Mouse (Mus musculus): ENCODE data around the gene Rpl3. TPM values are rescaled to one million over a fixed set of nuclear protein-coding genes. Genes with fewer than 3 reads are reported as not detected.

Rpl3 gene
- polyA plus RNA-seq, 1 experiment: 145 TPM

DNA sequence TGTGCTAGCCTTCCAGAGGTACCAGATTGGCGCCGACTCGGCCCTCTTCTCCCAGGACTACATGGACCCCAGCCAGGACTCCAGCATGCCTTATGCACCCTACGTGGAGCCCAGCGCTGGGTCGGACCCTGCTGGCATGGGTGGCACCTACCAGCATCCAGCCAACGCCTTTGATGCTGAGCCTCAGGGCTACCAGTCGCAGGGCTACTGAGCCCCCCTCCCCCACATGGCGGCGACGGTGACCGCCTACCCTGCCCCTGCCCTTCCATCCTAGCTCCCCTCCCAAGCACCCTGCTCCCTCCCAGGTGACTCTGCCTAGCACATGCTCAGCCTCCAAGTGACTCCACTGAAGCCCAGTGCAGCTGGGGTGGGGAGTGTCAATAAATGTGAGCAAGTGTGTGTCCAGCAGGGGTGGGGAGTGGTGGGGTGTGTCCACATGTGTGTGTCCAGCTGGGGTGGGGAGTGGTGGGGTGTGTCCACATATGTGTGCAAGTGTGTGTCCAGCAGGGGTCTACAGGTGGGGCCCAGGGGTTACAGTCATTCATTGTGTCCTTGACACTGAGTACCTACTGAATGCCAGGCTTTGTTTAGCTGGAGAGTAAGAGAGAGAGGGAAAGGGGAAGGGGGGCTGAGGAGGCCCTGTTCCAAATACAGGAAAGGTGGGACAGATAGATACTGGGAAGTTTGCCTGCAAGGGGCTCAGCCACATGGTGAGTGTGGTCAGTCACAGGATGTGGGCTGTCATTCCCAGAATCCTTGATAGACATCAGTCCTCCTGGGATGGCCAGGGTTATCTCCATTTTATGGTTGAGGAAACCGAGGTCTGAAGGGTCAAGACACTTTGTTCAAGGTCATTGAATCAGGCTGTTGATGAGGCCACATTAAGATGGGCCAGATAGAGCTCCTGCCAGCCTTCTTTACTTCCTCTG, 24.5 kb upstream of the Rpl3 start:
- no peaks in the 10 kb centered on the region for H3K27me3 ChIP-seq (replicated peaks)
- H3K4me1 ChIP-seq: peaks cover 93% of the 10 kb centered on the region
- peaks cover 5% of the 10 kb centered on the region; the same call in 1 of the 2 replicates for H3K9me3 ChIP-seq
- H3K4me3 ChIP-seq (replicated peaks): peak overlapping the region; percentile 71
- H3K36me3 ChIP-seq (replicated peaks; ENCODE audit: low read length): peaks cover 85% of the 10 kb centered on the region
- TF ChIP-seq GATA1 (IDR thresholded peaks at IDR 0.05; ENCODE audit: borderline replicate concordance, low read length): peak; percentile 31; the same call in 1 of the 3 replicates
- 0 out of 2 replicates have a peak, but pooled peaks have one; percentile 41 for TF ChIP-seq FLI1 (IDR thresholded peaks at IDR 0.05; ENCODE audit: low read length)

DNA sequence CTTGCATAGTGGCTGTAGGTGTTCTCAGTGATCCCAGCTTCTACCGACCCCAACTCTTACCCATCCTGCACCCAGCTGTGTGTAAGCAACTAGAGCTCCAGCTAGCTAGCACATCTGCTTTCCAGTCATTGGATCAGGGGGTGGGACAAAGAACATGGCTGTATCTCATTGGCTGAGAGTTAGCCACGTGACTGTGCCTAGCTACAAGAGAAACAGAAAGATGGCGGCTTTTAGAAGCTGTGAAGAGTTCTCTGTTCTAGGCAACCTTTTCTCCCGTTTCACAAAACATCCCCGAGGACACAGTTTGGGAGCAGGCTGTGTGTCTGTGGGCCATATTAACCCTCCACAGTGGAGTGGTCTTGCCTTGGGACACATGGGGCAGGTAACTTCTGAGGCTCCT, 23.6 kb upstream of the Rpl3 start:
- no peak overlapping the region for H3K4me3 ChIP-seq (replicated peaks)
- H3K4me1 ChIP-seq: peaks cover 100% of the 10 kb centered on the region
- H3K9me3 ChIP-seq: peaks cover 7% of the 10 kb centered on the region
- TF ChIP-seq FLI1 (IDR thresholded peaks at IDR 0.05; ENCODE audit: low read length) (no peak), GATA1 (IDR thresholded peaks at IDR 0.05; ENCODE audit: borderline replicate concordance, low read length) (no peak)
- H3K27me3 ChIP-seq (replicated peaks): no peaks in the 10 kb centered on the region
- peaks cover 90% of the 10 kb centered on the region for H3K36me3 ChIP-seq (replicated peaks; ENCODE audit: low read length)

DNA sequence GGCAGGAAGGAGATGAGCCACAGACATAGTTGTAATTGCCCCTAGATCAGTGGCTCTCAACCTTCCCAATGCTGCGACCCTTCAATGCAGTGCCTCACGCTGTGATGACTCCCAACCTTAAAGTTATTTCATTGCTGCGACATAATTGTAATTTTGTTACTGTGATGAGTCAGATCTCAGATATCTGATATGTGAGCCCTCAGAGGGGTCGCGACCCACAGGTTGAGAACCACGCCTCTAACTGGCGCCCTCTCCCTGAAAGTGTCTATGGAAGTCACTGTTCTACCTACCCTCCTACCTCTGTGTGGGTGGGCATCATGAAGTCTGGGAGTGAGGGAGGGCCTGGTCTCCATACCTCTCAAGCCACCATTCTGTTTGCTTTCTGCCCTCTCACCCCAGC, 22.7 kb upstream of the Rpl3 start:
- Histone ChIP-seq H3K4me1 (peaks cover 97% of the 10 kb centered on the region), H3K4me3 (replicated peaks) (peak overlapping the region; percentile 62), H3K36me3 (replicated peaks; ENCODE audit: low read length) (peaks cover 88% of the 10 kb centered on the region), H3K27me3 (replicated peaks) (no peaks in the 10 kb centered on the region), H3K9me3 (peaks cover 10% of the 10 kb centered on the region)
- TF ChIP-seq GATA1 (IDR thresholded peaks at IDR 0.05; ENCODE audit: borderline replicate concordance, low read length) (no peak), FLI1 (IDR thresholded peaks at IDR 0.05; ENCODE audit: low read length) (no peak)

DNA sequence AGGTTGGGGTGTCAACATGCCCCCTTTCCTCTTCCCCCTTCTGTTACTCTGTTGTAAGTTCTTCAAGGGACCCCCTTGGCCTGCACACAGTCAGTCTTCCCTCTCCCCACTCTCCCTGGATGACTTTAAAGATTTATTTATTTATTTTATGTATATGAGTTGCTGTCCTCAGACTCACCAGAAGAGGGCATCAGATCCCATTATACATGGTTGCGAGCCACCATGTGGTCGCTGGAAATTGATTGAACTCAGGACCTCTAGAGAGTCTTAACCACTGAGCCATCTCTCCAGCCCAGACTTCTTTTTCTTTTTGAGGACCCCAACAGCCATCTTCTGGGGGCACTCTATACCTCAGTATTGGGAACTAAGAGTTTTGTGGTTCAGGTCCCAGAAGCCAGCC, 20.8 kb upstream of the Rpl3 start:
- peaks cover 10% of the 10 kb centered on the region for H3K9me3 ChIP-seq
- peaks cover 81% of the 10 kb centered on the region for H3K36me3 ChIP-seq (replicated peaks; ENCODE audit: low read length)
- no peaks in the 10 kb centered on the region for H3K27me3 ChIP-seq (replicated peaks)
- H3K4me1 ChIP-seq: peaks cover 89% of the 10 kb centered on the region
- TF ChIP-seq FLI1 (IDR thresholded peaks at IDR 0.05; ENCODE audit: low read length) (no peak), GATA1 (IDR thresholded peaks at IDR 0.05; ENCODE audit: borderline replicate concordance, low read length) (no peak)
- peak overlapping the region; percentile 38 for H3K4me3 ChIP-seq (replicated peaks)

DNA sequence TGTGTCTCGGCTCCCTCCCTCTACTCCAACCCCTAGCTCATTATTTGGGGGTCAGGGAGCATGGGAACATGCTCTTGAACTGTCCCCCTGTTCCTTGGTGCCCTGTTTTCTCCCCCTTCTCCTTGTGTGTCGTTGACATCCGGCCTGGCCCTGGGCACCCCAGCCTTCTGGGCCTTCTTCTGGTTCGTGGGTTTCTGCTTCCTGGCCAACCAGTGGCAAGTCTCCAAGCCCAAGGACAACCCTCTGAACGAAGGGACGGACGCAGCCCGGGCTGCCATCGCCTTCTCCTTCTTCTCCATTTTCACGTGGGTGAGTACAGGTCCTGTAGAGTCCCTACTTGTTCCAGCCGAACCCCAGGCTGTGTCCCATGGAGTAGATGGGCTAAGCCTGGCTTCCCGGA, 19.8 kb upstream of the Rpl3 start:
- TF ChIP-seq GATA1 (IDR thresholded peaks at IDR 0.05; ENCODE audit: borderline replicate concordance, low read length): no peak
- TF ChIP-seq FLI1 (IDR thresholded peaks at IDR 0.05; ENCODE audit: low read length): no peak
- Histone ChIP-seq H3K4me3 (replicated peaks) (peak overlapping the region; percentile 26), H3K4me1 (peaks cover 89% of the 10 kb centered on the region), H3K27me3 (replicated peaks) (no peaks in the 10 kb centered on the region), H3K9me3 (peaks cover 10% of the 10 kb centered on the region), H3K36me3 (replicated peaks; ENCODE audit: low read length) (peaks cover 82% of the 10 kb centered on the region)

DNA sequence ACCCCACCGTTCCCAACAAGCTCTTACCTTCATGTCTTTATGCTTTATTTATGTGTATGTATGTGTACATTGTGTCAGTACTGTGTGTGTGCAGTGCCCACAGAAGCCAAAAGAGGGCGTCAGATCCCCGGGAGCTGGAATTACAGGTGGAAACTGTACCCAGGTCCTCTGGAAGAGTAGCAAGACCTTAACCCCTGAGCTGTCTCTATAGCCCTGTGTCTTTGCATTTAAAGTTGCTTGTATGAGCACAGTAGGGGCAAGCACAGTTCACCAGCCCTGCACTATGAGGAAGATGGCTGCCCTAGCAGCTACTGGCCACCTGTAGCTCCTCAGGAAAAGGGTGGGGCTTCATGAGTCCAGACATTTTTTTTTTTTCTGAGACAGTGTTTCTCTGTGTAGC, 15.9 kb upstream of the Rpl3 start:
- H3K4me3 ChIP-seq (replicated peaks): no peak overlapping the region
- peaks cover 72% of the 10 kb centered on the region for H3K36me3 ChIP-seq (replicated peaks; ENCODE audit: low read length)
- TF ChIP-seq GATA1 (IDR thresholded peaks at IDR 0.05; ENCODE audit: borderline replicate concordance, low read length) (no peak), FLI1 (IDR thresholded peaks at IDR 0.05; ENCODE audit: low read length) (no peak)
- H3K27me3 ChIP-seq (replicated peaks): no peaks in the 10 kb centered on the region
- peaks cover 4% of the 10 kb centered on the region for H3K9me3 ChIP-seq
- peaks cover 87% of the 10 kb centered on the region for H3K4me1 ChIP-seq

DNA sequence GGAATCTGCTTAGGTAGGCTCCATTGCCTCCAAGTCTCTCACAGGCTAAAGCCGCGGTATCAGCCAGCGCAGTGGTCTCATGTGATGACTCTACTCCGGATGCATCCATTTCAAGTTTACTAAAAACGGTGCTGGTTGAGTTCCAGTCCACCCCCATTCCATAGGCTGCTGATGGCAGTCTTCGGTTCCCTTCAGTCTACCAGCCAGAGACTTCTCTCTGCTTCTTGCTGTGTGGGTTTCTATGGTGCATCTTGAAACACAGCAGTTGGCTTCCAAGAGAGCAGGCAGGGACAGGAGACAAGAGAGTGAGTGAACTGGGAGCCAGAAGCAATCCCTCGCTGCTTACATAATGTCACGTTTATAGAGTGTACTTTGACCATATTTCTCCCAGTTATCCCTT, 15.5 kb upstream of the Rpl3 start:
- Histone ChIP-seq H3K27me3 (replicated peaks) (no peaks in the 10 kb centered on the region), H3K36me3 (replicated peaks; ENCODE audit: low read length) (peaks cover 72% of the 10 kb centered on the region), H3K9me3 (peaks cover 4% of the 10 kb centered on the region), H3K4me1 (peaks cover 87% of the 10 kb centered on the region), H3K4me3 (replicated peaks) (no peak overlapping the region)
- TF ChIP-seq GATA1 (IDR thresholded peaks at IDR 0.05; ENCODE audit: borderline replicate concordance, low read length) (no peak), FLI1 (IDR thresholded peaks at IDR 0.05; ENCODE audit: low read length) (no peak)

DNA sequence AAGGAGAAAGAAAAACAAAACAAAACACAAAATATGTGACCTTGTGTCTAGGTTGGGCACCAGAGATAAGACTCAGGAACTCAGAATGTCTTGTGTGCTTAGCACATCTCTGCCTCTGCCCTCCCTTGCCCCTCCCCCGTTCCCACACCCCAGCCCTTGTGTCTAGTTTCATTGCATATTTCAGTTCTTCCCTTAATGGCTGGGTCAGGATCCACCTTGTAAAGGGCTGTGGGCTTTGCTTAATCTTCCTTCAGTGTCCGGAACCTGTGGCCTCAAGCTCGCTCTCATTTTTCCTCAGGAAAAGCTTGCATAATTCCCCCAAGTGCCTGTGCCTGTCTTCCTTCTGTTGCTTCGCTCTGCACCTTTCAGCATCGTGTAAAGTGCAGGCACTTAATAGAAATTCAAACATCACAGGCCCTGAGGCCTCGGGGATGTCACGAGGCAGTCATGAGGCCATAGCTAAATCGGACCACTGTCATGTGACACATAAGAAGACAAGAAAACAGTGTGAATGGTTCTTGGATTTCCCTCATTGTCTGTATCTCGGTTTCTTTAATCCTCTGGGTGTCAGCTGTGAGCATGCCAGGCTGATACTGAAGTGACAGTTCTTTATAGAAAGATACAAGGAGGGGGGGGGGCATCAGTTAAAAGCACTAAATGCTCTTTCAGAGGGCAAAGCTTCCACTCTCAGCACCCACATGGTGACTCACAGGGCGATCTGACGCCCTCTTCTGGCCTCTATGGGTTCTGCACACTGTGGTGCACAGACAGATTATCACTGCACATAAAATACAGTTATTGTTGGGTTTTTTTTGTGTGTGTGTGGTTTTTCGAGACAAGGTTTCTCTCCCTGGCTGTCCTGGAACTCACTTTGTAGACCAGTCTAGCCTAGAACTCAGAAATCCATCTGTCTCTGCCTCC, 14.1 kb upstream of the Rpl3 start:
- Histone ChIP-seq H3K9me3 (peaks cover 4% of the 10 kb centered on the region), H3K36me3 (replicated peaks; ENCODE audit: low read length) (peaks cover 72% of the 10 kb centered on the region), H3K4me1 (peaks cover 87% of the 10 kb centered on the region), H3K4me3 (replicated peaks) (no peak overlapping the region), H3K27me3 (replicated peaks) (no peaks in the 10 kb centered on the region)
- TF ChIP-seq GATA1 (IDR thresholded peaks at IDR 0.05; ENCODE audit: borderline replicate concordance, low read length) (no peak), FLI1 (IDR thresholded peaks at IDR 0.05; ENCODE audit: low read length) (no peak)

DNA sequence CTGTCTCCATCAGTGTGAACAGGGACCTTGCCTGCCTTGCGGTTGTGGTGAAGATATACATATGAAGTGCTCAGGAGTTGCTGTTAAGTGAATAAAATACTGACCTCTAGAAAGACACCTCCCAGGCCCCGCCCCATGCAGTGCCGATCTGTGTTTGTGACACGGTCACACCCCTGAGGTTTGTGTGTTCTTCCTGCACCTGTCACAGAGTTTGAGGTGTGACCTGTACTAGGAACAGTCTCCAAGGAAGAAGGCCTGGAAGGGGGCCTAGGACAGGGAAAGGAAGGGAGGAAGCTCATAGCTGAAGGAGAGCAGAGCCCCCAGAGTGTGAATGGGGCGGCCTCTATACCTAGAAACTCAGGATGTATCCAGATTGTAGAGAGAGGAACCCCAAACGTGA, 10.8 kb upstream of the Rpl3 start:
- no peaks in the 10 kb centered on the region for H3K27me3 ChIP-seq (replicated peaks)
- peak overlapping the region; percentile 3 for H3K4me3 ChIP-seq (replicated peaks)
- H3K36me3 ChIP-seq (replicated peaks; ENCODE audit: low read length): peaks cover 53% of the 10 kb centered on the region
- no peaks in the 10 kb centered on the region for H3K9me3 ChIP-seq
- peaks cover 99% of the 10 kb centered on the region for H3K4me1 ChIP-seq
- TF ChIP-seq GATA1 (IDR thresholded peaks at IDR 0.05; ENCODE audit: borderline replicate concordance, low read length) (no peak), FLI1 (IDR thresholded peaks at IDR 0.05; ENCODE audit: low read length) (no peak)

Data from megakaryocyte, embryonic 14.5 days (primary cell).